Mouse (Mus musculus) gastrocnemius, postnatal 14 days (tissue): ENCODE data around the gene Ndufb10. TPM values are rescaled to one million over a fixed set of nuclear protein-coding genes. Genes with fewer than 3 reads are reported as not detected.
"Not testable (repeated sequence)": the region's sequence is repeated elsewhere in the genome, so short reads cannot be mapped to it uniquely, and the experiment has no call there.

Experiments used
- DNase-seq: peaks from one replicate; pipeline ENCODE4 v3.0.0; 2021; ENCODE audit warnings: mixed read lengths
- intact Hi-C: fragments of 180-260 bp; cut with DNase I; formaldehyde crosslinking; loops from one replicate; pipeline ENCODE4 v1.15.1; 2025; ENCODE audit warnings: low total_unique reads
- total RNA-seq, 2 experiments: library from RNA; stranded (reverse); gene quantifications; 2 replicates each; pipeline ENCODE4 v1.2.3; 2021

Gene Ndufb10
- total RNA-seq, 2 experiments from 2014 or later, result 467 to 532 TPM

GRCm38 (mm10) chr17:24736330-24737051 lies 12.2 kb upstream of the Ndufb10 start, which contains the start of gene Msrb1:
Msrb1 (plus strand) TSS chr17:24736642.
- intact Hi-C loops, result no loop called here

GRCm38 (mm10) chr17:24735446-24735845 lies 11.2 kb upstream of the Ndufb10 start:
- intact Hi-C loops, result no loop called here
- DNase-seq, result no peak

More at GRCm38 (mm10) chr17:24736330-24737051, 12.2 kb upstream of the Ndufb10 start, which contains the start of gene Msrb1:
- DNase-seq, result peak; percentile 97

GRCm38 (mm10) chr17:24734513-24734912 lies 10.2 kb upstream of the Ndufb10 start:
- intact Hi-C loops, result no loop called here
- no peak for DNase-seq

- intact Hi-C loops, result no loop called here
- DNase-seq, result no peak
Measured at GRCm38 (mm10) chr17:24733434-24734050, 9.3 kb upstream of the Ndufb10 start.

- intact Hi-C loops, result no loop called here
- DNase-seq, result peak; percentile 74
Measured at GRCm38 (mm10) chr17:24732233-24732935, 8.1 kb upstream of the Ndufb10 start.

GRCm38 (mm10) chr17:24730787-24731186 lies 6.5 kb upstream of the Ndufb10 start:
- intact Hi-C loops, result no loop called here
- DNase-seq, result no peak

GRCm38 (mm10) chr17:24729067-24729466 lies 4.8 kb upstream of the Ndufb10 start:
- DNase-seq, result no peak
- intact Hi-C loops, result no loop called here

- intact Hi-C loops, result no loop called here
- DNase-seq, result no peak
Measured at GRCm38 (mm10) chr17:24728184-24728583, 3.9 kb upstream of the Ndufb10 start.

GRCm38 (mm10) chr17:24727618-24728017 lies 3.3 kb upstream of the Ndufb10 start, which contains the start of gene Rpl3l:
Rpl3l (plus strand) TSS chr17:24727820.
- peak; percentile 66 for DNase-seq
- intact Hi-C loops, result no loop called here

GRCm38 (mm10) chr17:24725637-24726390 lies 1.5 kb upstream of the Ndufb10 start:
- no peak for DNase-seq
- intact Hi-C loops, result no loop called here

- intact Hi-C loops, result no loop called here
- no peak for DNase-seq
Measured at GRCm38 (mm10) chr17:24723881-24724180, 447 bp downstream of the Ndufb10 start.

GRCm38 (mm10) chr17:24723122-24723880 lies 977 bp downstream of the Ndufb10 start:
- DNase-seq, result no peak
- intact Hi-C loops, result no loop called here

- no peak for DNase-seq
- intact Hi-C loops, result no loop called here
Measured at GRCm38 (mm10) chr17:24722220-24722924, 1.9 kb downstream of the Ndufb10 start.

- intact Hi-C loops, DNase-seq: not testable (repeated sequence)
Measured at GRCm38 (mm10) chr17:24721383-24721955, 2.8 kb downstream of the Ndufb10 start.

- intact Hi-C loops, result not testable (repeated sequence)
- peak; percentile 3 for DNase-seq
Measured at GRCm38 (mm10) chr17:24720616-24721015, 3.7 kb downstream of the Ndufb10 start.

GRCm38 (mm10) chr17:24719494-24720222 lies 4.6 kb downstream of the Ndufb10 start:
- intact Hi-C loops, result no loop called here
- DNase-seq, result peak; percentile 99

GRCm38 (mm10) chr17:24718938-24719337 lies 5.3 kb downstream of the Ndufb10 start:
- DNase-seq, intact Hi-C loops: not testable (repeated sequence)
